Mouse (Mus musculus) C2C12 (cell line): Measurements from ENCODE around the gene Gm3448. TPM values are rescaled to one million over a fixed set of nuclear protein-coding genes. Genes with fewer than 3 reads are reported as not detected.
A peak's percentile ranks its signal among the peaks of the same experiment; 100 is the strongest.
"Not testable (repeated sequence)": the region's sequence is repeated elsewhere in the genome, so short reads cannot be mapped to it uniquely, and the experiment has no call there.

Experiments used
- H3K27me3 ChIP-seq: one replicate; pipeline ENCODE4 v1.6.1; 2011; ENCODE audit not compliant: control insufficient read depth, insufficient read depth, insufficient read length
- H3K36me3 ChIP-seq: one replicate; pipeline ENCODE4 v1.6.1; 2011; ENCODE audit not compliant: control insufficient read depth, insufficient read depth
- H3K4me3 ChIP-seq: one replicate; pipeline ENCODE4 v1.5.1; 2011; ENCODE audit warnings: mild to moderate bottlenecking, control low read depth; ENCODE audit not compliant: poor library complexity, insufficient read depth, severe bottlenecking
- H3K79me2 ChIP-seq: one replicate; pipeline ENCODE4 v1.6.1; 2011; ENCODE audit not compliant: control insufficient read depth, insufficient read depth
- H3K79me3 ChIP-seq: one replicate; pipeline ENCODE4 v1.6.1; 2011; ENCODE audit warnings: low read depth, control low read depth
- H3ac ChIP-seq: one replicate; pipeline ENCODE3; 2011; ENCODE audit warnings: low read depth; ENCODE audit not compliant: control insufficient read depth, insufficient read length
- polyA plus RNA-seq: library from polyadenylated mRNA; unstranded; fragments of >200 nt; fragmentation: generic; extraction: Trizol; gene quantifications from one replicate; pipeline ENCODE4 v1.2.1, GENCODE M21; 2012; ENCODE audit warnings: missing spikeins

Gene Gm3448
- polyA plus RNA-seq, 1 experiment = 0.49 TPM

DNA sequence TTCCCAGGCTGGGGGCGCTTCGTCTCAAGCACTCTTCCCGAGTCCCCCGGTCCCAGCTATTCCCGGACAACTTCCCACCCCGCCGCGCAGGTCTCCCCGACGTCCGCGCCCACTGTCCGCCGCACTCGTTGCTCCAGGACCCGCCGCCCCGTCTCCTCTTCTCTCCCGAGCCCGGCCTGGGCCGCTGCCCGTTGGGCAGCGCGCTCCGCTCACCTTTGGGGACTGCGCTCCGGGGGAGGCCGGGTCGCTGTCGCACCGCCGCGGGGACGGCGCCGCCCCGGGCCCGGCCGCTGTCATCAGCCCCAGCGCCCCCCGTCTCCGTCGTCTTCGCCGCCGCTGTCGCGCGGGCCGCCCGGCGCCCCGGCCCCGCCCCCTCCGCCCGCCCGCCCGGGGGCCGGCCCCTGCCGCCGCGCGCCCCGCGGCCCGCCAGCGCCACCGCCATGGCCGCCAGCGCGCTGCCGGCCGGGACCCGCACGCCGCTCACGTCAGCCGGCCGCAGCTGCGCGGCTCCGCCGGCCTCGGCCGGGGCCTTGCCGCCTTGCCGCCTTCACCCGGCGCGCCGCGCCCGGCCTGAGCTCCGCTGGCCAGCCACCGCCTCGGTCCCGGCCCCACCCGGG, 48.7 kb downstream of the Gm3448 start:
- H3ac ChIP-seq, H3K4me3 ChIP-seq, H3K79me2 ChIP-seq, H3K79me3 ChIP-seq, H3K27me3 ChIP-seq, H3K36me3 ChIP-seq: not testable (repeated sequence)

DNA sequence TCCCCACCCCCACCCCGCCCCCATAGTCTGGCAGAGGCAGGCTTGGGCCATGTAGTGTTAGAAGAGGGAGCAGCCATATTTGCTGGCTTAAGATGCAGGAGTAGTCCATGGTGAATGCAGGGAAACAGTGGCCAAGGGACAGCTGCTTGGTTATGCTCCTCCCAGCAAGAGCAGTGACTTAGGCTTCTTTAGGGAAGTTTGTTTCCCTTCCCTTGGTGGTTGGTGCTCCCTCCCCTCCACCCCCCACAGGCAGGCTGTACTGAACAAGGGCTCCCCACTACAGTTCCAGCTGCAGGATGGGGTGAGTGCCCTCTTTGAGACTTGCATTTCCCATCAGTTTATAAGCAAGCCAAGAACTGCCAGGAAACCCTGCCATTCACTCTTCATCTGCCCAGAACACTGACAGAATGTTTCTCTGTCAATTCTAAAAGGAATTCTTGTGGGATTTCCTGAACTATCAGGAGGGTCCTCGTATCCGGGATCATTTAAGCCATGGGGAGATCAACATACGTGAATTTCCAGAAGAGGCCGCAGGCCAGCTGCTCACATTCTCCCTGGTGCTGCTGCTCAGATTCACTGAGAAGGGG, 51.1 kb downstream of the Gm3448 start:
- not testable (repeated sequence) for H3ac ChIP-seq, H3K79me3 ChIP-seq, H3K36me3 ChIP-seq, H3K79me2 ChIP-seq, H3K4me3 ChIP-seq, H3K27me3 ChIP-seq

DNA sequence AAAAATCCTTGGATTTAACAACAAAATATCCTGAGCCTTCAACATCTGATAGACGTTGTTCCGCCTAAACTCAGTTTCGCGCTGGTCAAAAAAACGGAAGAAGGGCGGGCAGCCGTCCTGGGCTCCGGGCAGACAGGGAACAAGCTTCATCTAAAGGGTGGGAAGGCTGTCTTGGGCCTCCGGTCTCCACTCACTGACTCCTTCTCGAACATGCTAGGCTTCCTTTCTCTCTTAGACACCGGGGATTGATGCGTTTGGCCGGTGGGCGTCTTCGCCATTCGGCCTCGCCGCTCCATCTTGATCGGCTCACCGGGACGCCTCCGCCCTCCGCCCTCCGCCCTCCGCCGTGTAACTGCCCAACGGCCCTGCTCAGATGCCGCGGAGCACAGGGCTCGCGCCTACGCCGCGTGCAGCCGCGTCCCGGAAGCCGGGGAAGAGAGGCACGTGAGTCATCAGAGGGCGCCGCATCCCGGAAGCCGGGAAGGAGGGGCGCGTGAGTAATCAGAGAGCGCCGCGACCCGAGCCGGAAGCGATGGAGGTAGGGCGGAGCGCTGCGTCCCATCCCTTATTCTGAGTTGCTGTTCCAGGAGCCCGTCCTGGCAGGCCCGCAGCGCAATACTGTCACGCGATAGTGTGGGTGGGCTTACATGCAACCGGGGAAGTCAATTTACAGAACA, 62.8 kb downstream of the Gm3448 start, which contains the start of the genes 9030025P20Rik and Gm3417:
9030025P20Rik (plus strand) TSS at position 107 of the 677 bp plus-strand sequence.
Gm3417 (minus strand) TSS at position 429 of the 677 bp plus-strand sequence.
- H3ac ChIP-seq, H3K36me3 ChIP-seq, H3K79me3 ChIP-seq, H3K79me2 ChIP-seq, H3K27me3 ChIP-seq: not testable (repeated sequence)
- peak within 1 kb of the TSS; percentile 18 for H3K4me3 ChIP-seq

DNA sequence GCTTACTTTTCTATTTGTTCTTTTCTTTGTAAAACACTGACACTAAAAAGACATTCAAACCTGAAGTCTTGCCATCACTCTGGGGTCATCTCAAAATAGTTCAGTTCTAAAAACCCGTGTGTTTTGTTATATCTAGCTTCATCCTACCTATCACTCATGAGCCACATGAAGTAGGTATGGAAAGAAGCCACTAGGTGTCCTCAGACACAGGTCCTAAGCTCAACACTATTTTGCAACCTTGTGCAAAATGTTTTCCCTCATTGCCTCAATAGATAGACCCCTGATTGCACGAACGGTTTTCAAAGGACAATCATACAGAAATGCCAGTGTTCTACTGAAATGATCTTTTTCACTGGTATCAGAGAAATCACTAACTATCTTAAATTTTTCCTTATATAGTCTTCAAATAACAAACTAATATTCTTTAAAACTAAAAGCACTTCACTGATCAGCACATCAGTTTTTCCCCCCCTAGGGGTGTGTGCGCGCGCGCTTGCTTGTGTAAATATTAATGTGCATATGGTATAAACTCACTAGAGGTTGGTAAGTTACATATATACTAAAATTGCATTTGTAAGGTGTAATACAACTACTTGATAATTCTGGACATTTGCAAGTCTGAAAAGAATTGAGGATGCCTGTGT, 63.5 kb downstream of the Gm3448 start:
- not testable (repeated sequence) for H3K36me3 ChIP-seq, H3K79me2 ChIP-seq
- peak overlapping the region; percentile 18 for H3K4me3 ChIP-seq

DNA sequence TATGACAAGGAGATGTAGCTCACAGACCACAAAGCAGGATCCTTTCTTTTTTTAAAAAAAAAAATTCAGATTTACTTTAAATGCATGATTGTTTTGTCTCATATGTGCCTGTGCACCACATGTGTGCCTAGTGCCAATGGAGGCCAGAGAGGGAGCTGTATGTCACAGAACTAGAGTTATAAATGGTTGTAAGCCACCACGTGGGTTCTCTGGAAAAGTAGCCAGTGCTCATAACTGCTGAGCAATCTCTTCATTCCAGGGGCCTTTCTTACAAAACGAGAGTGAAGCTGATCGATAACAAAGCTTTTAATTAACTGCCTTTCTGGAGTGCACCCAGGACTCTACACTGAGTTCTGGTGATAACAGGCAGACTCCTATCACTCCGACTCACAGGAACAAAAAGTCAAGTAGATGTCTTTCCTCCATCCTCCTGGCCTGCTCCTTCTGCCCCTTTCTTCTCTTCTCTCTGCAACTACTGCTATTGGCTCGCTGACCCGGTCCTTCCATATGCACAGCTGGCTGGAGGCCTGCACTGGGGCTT, 72.9 kb downstream of the Gm3448 start:
- not testable (repeated sequence) for H3K36me3 ChIP-seq, H3K4me3 ChIP-seq, H3K79me2 ChIP-seq, H3K79me3 ChIP-seq, H3ac ChIP-seq, H3K27me3 ChIP-seq

More for the DNA sequence above, 63.5 kb downstream of the Gm3448 start:
- not testable (repeated sequence) for H3K79me3 ChIP-seq, H3ac ChIP-seq, H3K27me3 ChIP-seq

DNA sequence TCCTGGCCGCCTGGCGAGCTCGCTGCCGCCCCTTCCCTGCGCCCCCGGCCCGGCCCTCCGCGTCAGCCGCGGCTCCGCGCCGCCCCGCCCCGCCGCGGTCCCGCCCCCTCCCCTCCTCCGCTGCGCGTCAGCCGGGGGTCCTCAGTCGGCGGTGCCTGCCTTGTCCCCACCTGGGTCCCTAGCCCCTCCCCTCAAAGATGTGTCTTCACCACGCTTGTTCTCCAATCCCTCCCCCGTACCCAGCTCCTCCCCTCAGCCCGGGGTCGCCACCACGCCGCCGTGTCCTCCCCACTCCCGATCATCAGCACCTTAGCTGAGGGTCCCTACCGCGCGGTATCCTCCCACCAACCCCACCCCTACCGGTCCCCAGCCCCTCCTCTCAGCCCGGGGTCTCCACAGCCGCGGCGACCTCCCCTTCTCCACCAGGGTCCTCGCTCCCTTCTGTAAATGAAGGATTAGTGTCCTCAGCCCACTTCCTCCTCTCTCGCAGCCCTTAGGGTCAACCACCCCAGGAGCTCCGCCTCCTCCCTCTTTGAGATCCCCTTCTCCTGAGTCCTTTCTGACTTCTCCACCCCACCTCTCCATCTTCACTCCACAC, 79.7 kb downstream of the Gm3448 start:
- peaks cover 22% of the 10 kb centered on the region for H3K36me3 ChIP-seq
- peaks cover 25% of the 10 kb centered on the region for H3K79me3 ChIP-seq
- not testable (repeated sequence) for H3K27me3 ChIP-seq, H3K4me3 ChIP-seq, H3ac ChIP-seq
- peaks cover 41% of the 10 kb centered on the region for H3K79me2 ChIP-seq

DNA sequence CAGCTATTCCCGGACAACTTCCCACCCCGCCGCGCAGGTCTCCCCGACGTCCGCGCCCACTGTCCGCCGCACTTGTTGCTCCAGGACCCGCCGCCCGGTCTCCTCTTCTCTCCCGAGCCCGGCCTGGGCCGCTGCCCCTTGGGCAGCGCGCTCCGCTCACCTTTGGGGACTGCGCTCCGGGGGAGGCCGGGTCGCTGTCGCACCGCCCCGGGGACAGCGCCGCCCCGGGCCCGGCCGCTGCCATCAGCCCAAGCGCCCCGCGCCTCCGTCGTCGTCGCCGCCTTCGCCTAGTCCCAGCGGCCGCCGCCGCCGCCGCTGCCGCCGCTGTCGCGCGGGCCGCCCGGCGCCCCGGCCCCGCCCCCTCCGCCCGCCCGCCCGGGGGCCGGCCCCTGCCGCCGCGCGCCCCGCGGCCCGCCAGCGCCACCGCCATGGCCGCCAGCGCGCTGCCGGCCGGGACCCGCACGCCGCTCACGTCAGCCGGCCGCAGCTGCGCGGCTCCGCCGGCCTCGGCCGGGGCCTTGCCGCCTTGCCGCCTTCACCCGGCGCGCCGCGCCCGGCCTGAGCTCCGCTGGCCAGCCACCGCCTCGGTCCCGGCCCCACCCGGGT, 80.3 kb downstream of the Gm3448 start, which contains the start of gene Phf10:
Phf10 (minus strand) TSS at position 323 of the 606 bp plus-strand sequence.
- H3K36me3 ChIP-seq = peaks cover 28% of the 10 kb centered on the region
- H3K4me3 ChIP-seq = peak within 1 kb of the TSS; percentile 55
- peaks cover 47% of the 10 kb centered on the region for H3K79me2 ChIP-seq
- H3K79me3 ChIP-seq = peaks cover 30% of the 10 kb centered on the region
- peak within 1 kb of the TSS; percentile 93 for H3ac ChIP-seq
- not testable (repeated sequence) for H3K27me3 ChIP-seq
